Mouse (Mus musculus): ENCODE measurements around the gene Lhpp. TPM values are rescaled to one million over a fixed set of nuclear protein-coding genes. Genes with fewer than 3 reads are reported as not detected.
A peak's percentile ranks its signal among the peaks of the same experiment; 100 is the strongest.

The Lhpp gene
- polyA plus RNA-seq, 1 experiment from 2014 or later, result 9.0 TPM

DNA sequence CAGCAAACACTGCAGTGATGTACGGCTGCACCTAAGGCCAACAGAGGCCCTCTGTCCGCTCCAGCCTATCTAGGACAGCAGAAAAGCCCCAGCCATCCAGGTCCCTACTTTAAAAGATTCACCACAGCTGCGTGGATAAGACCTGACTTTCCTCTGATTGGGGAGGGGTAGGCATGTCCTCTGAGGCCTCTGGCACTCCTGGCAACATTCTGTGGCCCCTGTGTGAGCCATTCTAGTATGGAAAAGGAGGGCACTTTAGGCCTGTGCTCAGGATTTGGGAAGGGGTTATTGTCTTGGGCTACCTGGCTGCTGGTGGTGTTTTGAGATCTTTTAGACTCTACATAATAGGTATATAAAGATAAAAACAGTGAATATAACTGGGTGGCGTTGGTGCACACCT, 56.1 kb downstream of the Lhpp start:
- TF ChIP-seq CTCF (IDR thresholded peaks at IDR 0.05; ENCODE audit: low read depth), result no peak
- TF ChIP-seq EP300 (IDR thresholded peaks at IDR 0.05; ENCODE audit: low read depth), result no peak
- Histone ChIP-seq H3K4me2 (ENCODE audit: low read depth, low read length) (no peak overlapping the region), H3K4me3 (ENCODE audit: low read depth, low read length) (no peak overlapping the region), H3K36me3 (replicated peaks; ENCODE audit: insufficient read depth, low read length) (no peaks in the 10 kb centered on the region), H3K4me1 (ENCODE audit: insufficient read depth) (peaks cover 4% of the 10 kb centered on the region), H3K27ac (ENCODE audit: low read depth) (no peak overlapping the region), H3K27me3 (ENCODE audit: insufficient read depth, low read length) (no peaks in the 10 kb centered on the region), H3K9me3 (ENCODE audit: low read length) (no peaks in the 10 kb centered on the region), H3K9ac (replicated peaks) (no peak overlapping the region)
- DNase-seq (no peak), ATAC-seq (no peak)
- WGBS (ENCODE audit: insufficient replicate concordance), result 83% methylated on average over 4 of the region's 4 CpGs

DNA sequence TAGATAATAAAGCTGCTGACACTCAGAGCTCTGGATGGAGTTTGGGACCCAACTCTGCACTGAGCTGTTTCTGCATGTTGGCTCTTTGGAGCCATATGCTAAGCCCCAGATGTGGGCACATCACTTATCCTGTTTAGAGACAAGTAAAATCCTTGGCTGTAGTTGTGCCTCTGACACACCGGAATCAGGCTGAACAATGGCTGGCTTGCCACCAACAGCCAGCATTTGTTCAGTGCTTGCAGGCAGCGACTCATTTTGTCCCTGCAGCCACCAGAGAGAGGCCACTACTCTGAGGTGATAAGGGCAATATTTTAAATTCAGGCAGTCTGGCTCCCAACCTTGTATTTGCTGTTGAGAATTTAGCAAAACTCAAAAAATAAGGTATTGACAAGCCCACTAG, 58.2 kb downstream of the Lhpp start:
- DNase-seq (no peak), ATAC-seq (no peak)
- Histone ChIP-seq H3K27me3 (ENCODE audit: insufficient read depth, low read length) (no peaks in the 10 kb centered on the region), H3K4me2 (ENCODE audit: low read depth, low read length) (no peak overlapping the region), H3K4me3 (ENCODE audit: low read depth, low read length) (no peak overlapping the region), H3K4me1 (ENCODE audit: insufficient read depth) (peaks cover 8% of the 10 kb centered on the region), H3K9me3 (ENCODE audit: low read length) (no peaks in the 10 kb centered on the region), H3K27ac (ENCODE audit: low read depth) (no peak overlapping the region), H3K36me3 (replicated peaks; ENCODE audit: insufficient read depth, low read length) (no peaks in the 10 kb centered on the region), H3K9ac (replicated peaks) (no peak overlapping the region)
- no peak for TF ChIP-seq CTCF (IDR thresholded peaks at IDR 0.05; ENCODE audit: low read depth)
- no peak for TF ChIP-seq EP300 (IDR thresholded peaks at IDR 0.05; ENCODE audit: low read depth)
- WGBS (ENCODE audit: insufficient replicate concordance), result 70% methylated on average over 2 of the region's 2 CpGs

DNA sequence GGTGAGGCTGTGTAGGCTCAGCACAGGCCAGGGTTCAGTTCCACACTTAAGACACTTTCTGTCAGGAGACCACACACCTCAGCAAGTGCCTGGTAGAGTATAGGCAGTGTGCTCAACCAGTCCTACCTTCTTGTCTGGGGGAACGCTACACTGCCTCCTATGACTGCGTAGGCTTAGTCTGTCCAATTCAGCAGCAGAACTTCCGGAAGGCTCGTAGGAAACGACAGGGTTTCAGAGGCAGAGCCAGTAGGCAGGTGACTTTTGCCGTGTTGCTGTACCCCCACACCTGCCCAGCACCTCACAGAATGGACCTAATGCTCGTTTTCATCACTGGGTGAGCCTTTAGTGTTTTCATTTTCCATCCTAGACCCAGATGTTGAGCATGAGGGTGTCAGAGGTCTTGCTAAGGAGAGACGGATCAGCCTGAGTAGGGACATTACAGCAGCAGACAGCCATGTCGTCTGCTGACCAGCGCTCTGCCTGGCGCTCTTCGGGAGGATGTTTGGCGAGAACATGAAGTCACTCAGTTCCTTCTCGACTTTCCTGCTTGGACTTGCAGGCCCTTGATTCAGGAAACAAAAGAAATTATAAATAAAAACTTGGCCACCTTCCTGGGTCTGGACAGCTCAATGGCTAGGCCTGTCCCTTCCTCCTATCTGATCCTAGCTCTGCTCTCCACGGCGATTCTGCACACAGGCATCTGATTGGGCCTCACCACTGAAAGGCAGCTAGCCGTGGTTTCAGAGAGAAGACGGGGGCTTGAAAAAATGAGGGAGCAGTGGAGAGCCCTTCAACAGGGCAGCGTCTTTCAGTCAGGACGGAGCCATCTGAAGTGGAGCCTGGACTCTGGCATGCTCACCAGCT, 59.8 kb downstream of the Lhpp start:
- no peak for TF ChIP-seq CTCF (IDR thresholded peaks at IDR 0.05; ENCODE audit: low read depth)
- TF ChIP-seq EP300 (IDR thresholded peaks at IDR 0.05; ENCODE audit: low read depth), result no peak
- ATAC-seq (peak; percentile 9; the same call in 1 of the 2 replicates), DNase-seq (no peak)
- WGBS (ENCODE audit: insufficient replicate concordance), result 76% methylated on average over 20 of the region's 20 CpGs
- peaks cover 10% of the 10 kb centered on the region for H3K4me1 ChIP-seq (ENCODE audit: insufficient read depth)
- no peak overlapping the region for H3K4me3 ChIP-seq (ENCODE audit: low read depth, low read length)
- H3K27ac ChIP-seq (ENCODE audit: low read depth), result no peak overlapping the region
- H3K36me3 ChIP-seq (replicated peaks; ENCODE audit: insufficient read depth, low read length), result no peaks in the 10 kb centered on the region
- no peaks in the 10 kb centered on the region for H3K9me3 ChIP-seq (ENCODE audit: low read length)
- no peaks in the 10 kb centered on the region for H3K27me3 ChIP-seq (ENCODE audit: insufficient read depth, low read length)
- no peak overlapping the region for H3K9ac ChIP-seq (replicated peaks)
- no peak overlapping the region for H3K4me2 ChIP-seq (ENCODE audit: low read depth, low read length)

DNA sequence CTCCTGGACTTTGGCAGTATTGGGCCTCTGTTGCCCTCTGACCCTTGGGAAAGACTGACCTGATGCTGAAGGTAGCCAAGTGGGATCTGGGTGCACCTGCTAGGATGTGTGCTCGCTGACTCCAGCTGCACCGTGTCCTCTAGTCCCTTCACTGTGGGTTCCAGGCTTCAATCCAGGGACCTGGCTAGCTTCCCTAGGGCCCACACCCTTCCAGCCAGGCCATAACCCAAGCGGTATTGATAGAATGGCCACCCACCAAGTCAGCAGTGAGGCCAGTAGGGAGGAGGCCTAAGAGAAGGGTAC, 60.4 kb downstream of the Lhpp start:
- peaks cover 10% of the 10 kb centered on the region for H3K4me1 ChIP-seq (ENCODE audit: insufficient read depth)
- peak; percentile 56 for ATAC-seq
- H3K4me3 ChIP-seq (ENCODE audit: low read depth, low read length), result no peak overlapping the region
- no peak overlapping the region for H3K27ac ChIP-seq (ENCODE audit: low read depth)
- H3K36me3 ChIP-seq (replicated peaks; ENCODE audit: insufficient read depth, low read length), result no peaks in the 10 kb centered on the region
- no peak overlapping the region for H3K9ac ChIP-seq (replicated peaks)
- no peak for DNase-seq
- no peaks in the 10 kb centered on the region for H3K9me3 ChIP-seq (ENCODE audit: low read length)
- no peak for TF ChIP-seq EP300 (IDR thresholded peaks at IDR 0.05; ENCODE audit: low read depth)
- TF ChIP-seq CTCF (IDR thresholded peaks at IDR 0.05; ENCODE audit: low read depth), result no peak
- no peak overlapping the region for H3K4me2 ChIP-seq (ENCODE audit: low read depth, low read length)
- H3K27me3 ChIP-seq (ENCODE audit: insufficient read depth, low read length), result no peaks in the 10 kb centered on the region
- 82% methylated on average over 3 of the region's 3 CpGs for WGBS (ENCODE audit: insufficient replicate concordance)

DNA sequence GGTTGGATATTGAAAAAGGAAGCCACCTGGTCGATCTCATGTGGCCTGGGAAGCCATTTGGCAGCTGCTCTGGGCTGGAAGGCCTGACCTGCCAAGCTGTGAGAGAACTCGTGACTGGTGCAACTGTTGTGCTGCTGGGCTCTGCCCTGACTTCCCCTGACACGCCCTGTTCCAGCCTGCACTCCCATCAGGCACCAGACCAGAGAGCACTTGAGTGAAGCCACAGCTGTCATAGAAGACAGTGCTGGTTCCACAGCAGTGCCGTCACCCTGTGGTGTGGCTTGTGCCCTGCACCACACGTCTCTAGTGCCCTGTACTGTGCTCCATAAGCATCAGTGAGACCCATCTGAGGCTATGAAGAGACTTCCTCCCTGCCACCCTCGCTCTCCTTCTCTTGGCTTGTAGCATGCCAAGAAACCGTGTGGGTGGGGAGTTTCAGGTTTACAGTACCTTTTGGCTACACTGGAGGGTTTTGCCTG, 62.1 kb downstream of the Lhpp start:
- Histone ChIP-seq H3K36me3 (replicated peaks; ENCODE audit: insufficient read depth, low read length) (no peaks in the 10 kb centered on the region), H3K9me3 (ENCODE audit: low read length) (no peaks in the 10 kb centered on the region), H3K27me3 (ENCODE audit: insufficient read depth, low read length) (no peaks in the 10 kb centered on the region), H3K27ac (ENCODE audit: low read depth) (peak overlapping the region; percentile 35; the same call in 1 of the 2 replicates), H3K4me3 (ENCODE audit: low read depth, low read length) (no peak overlapping the region), H3K4me2 (ENCODE audit: low read depth, low read length) (no peak overlapping the region), H3K4me1 (ENCODE audit: insufficient read depth) (peaks cover 10% of the 10 kb centered on the region), H3K9ac (replicated peaks) (no peak overlapping the region)
- ATAC-seq, result peak; percentile 75
- 42% methylated on average over 7 of the region's 7 CpGs for WGBS (ENCODE audit: insufficient replicate concordance)
- peak; percentile 60 for DNase-seq
- TF ChIP-seq EP300 (IDR thresholded peaks at IDR 0.05; ENCODE audit: low read depth), result no peak
- TF ChIP-seq CTCF (IDR thresholded peaks at IDR 0.05; ENCODE audit: low read depth), result peak; percentile 16; the same call in 1 of the 2 replicates

DNA sequence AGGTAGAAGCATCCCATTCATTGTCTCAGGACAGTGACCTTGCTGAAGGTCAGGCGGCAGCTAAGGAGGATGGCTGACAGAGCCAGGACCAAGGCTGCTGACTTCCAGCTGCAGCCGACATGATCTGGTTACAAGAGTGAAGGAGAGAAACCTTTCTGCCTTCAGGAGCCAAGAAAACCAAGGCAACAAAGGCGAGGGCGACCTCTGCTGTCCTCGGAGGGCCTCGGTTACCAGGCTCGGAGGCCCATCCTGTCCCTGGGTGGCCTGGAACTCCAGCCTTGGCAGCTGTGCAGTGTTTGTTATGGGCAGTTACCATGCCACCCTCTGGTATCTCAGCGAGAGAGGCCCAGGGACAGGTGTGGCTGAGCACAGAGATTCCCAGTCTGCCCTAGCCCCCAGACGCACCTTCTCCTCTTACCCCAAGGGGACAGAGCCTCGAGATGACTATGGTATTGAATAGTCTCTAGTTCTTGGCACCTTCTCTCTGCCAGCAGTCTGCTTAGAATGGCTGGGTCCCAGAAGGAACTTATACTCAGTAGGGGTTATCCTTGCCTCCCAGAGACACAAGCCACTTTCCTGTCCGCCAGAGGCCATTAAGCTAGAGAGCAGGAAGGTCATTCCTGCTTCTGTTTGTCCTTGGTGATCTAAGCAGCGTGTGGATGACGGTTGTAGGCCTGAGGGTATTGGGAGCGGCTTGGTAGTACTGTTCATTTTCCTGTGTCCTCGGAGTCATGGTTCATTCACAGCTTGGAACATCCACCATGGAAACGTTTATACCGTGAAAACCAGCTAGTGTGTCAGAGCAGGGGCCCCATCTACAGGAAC, 63.7 kb downstream of the Lhpp start:
- Histone ChIP-seq H3K36me3 (replicated peaks; ENCODE audit: insufficient read depth, low read length) (no peaks in the 10 kb centered on the region), H3K27ac (ENCODE audit: low read depth) (no peak overlapping the region; the same call in 1 of the 2 replicates), H3K27me3 (ENCODE audit: insufficient read depth, low read length) (no peaks in the 10 kb centered on the region), H3K9me3 (ENCODE audit: low read length) (no peaks in the 10 kb centered on the region), H3K4me2 (ENCODE audit: low read depth, low read length) (no peak overlapping the region), H3K4me3 (ENCODE audit: low read depth, low read length) (no peak overlapping the region), H3K4me1 (ENCODE audit: insufficient read depth) (peaks cover 12% of the 10 kb centered on the region), H3K9ac (replicated peaks) (no peak overlapping the region)
- 75% methylated on average over 17 of the region's 17 CpGs for WGBS (ENCODE audit: insufficient replicate concordance)
- ATAC-seq (no peak), DNase-seq (no peak)
- peak; percentile 43 for TF ChIP-seq CTCF (IDR thresholded peaks at IDR 0.05; ENCODE audit: low read depth)
- TF ChIP-seq EP300 (IDR thresholded peaks at IDR 0.05; ENCODE audit: low read depth), result no peak

All from liver, postnatal 0 days (tissue).